Mouse (Mus musculus): ENCODE measurements around the gene Tmem131.

DNA sequence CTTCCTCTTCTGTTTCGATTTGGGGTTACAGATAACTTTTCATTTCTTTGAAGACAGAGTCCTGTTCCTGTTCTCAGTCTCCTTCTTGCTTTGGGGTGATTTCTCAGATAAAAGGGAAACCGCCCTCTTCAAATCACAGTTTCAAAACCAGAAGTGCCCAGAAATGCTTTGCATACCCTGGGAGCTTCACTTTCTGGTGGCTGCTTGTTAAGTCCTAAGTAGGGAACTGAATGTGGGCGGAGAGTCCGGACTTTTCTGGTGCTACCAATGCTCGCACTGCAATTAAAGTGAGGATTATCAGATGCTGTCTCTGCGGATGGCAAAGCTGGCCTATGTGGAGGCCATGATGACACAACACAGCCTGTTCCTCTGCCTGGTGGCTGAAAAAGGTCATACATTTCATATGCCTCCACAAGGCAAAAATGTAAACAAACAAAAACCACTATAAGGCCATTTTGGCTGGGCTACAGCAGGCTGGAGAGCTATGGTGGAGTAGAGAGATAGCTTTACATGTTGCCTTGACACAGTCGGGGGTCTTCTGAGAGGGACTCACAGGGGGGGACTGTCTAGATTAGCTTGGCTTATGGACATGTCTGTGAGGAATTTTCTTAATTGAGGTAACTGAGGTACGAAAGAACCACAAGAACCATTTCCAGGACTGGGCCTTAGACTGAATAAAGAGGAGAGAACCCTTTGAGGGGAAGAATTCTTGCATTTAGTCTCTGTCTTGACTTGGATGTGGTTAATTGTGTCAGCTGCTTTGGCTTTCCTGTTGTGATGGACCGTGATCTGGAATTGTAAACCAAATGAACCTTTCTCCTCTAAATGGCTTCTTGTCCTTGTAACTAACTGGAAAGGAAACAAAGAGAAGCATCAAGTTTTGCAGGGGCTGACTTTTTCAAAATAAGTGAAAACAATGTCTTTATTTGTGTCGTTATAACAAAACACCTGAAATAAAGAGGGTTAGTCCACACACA is 44.0 kb upstream of the Tmem131 start:
- TF ChIP-seq CTCF (IDR thresholded peaks at IDR 0.05; ENCODE audit: low read depth, low read length) (no peak), POLR2A (IDR thresholded peaks at IDR 0.05; ENCODE audit: insufficient read depth, low read length) (no peak)
